Mouse (Mus musculus) kidney, postnatal 10 days (tissue): Measurements from ENCODE around the gene Col6a2.

Source experiments
- DNase-seq: peaks from one replicate; pipeline ENCODE4 v3.0.0; 2021; ENCODE audit warnings: mixed read lengths

The Col6a2 gene

GRCm38 (mm10) chr10:76636026-76636425, 12.6 kb upstream of the Col6a2 start:
- peak; percentile 69 for DNase-seq

- DNase-seq: no peak
Observed at GRCm38 (mm10) chr10:76634584-76634983, 11.2 kb upstream of the Col6a2 start.

GRCm38 (mm10) chr10:76634094-76634571, 10.7 kb upstream of the Col6a2 start:
- no peak for DNase-seq

GRCm38 (mm10) chr10:76632630-76633029, 9.2 kb upstream of the Col6a2 start:
- no peak for DNase-seq

- DNase-seq: no peak
Observed at GRCm38 (mm10) chr10:76630657-76631056, 7.2 kb upstream of the Col6a2 start.

GRCm38 (mm10) chr10:76627714-76628113, 4.3 kb upstream of the Col6a2 start:
- no peak for DNase-seq

- peak; percentile 38 for DNase-seq
Observed at GRCm38 (mm10) chr10:76624903-76625302, 1.5 kb upstream of the Col6a2 start.

GRCm38 (mm10) chr10:76623734-76624133, 304 bp upstream of the Col6a2 start:
- DNase-seq: no peak

GRCm38 (mm10) chr10:76622411-76622810, 1.0 kb downstream of the Col6a2 start:
- no peak for DNase-seq

GRCm38 (mm10) chr10:76612473-76612872, 11.0 kb downstream of the Col6a2 start:
- DNase-seq: no peak

GRCm38 (mm10) chr10:76602690-76603089, 20.7 kb downstream of the Col6a2 start:
- DNase-seq: no peak

- no peak for DNase-seq
Observed at GRCm38 (mm10) chr10:76596338-76596737, 27.1 kb downstream of the Col6a2 start.

GRCm38 (mm10) chr10:76590197-76590596, 33.2 kb downstream of the Col6a2 start:
- no peak for DNase-seq

GRCm38 (mm10) chr10:76586190-76586589, 37.2 kb downstream of the Col6a2 start:
- DNase-seq: no peak

- DNase-seq: no peak
Observed at GRCm38 (mm10) chr10:76584138-76584537, 39.3 kb downstream of the Col6a2 start.

- DNase-seq: no peak
Observed at GRCm38 (mm10) chr10:76576920-76577319, 46.5 kb downstream of the Col6a2 start.

GRCm38 (mm10) chr10:76575374-76575773, 48.1 kb downstream of the Col6a2 start, which contains the start of gene Ftcd:
Gene Ftcd (plus strand): TSS chr10:76575648.
- peak; percentile 20 for DNase-seq

- no peak for DNase-seq
Observed at GRCm38 (mm10) chr10:76572151-76572550, 51.3 kb downstream of the Col6a2 start.

- DNase-seq: no peak
Observed at GRCm38 (mm10) chr10:76571070-76571469, 52.4 kb downstream of the Col6a2 start.

- DNase-seq: no peak
Observed at GRCm38 (mm10) chr10:76569996-76570685, 53.3 kb downstream of the Col6a2 start.

GRCm38 (mm10) chr10:76561972-76562371, 61.5 kb downstream of the Col6a2 start, which contains the start of gene Spatc1l:
Gene Spatc1l (plus strand): TSS chr10:76562272.
- DNase-seq: no peak

- no peak for DNase-seq
Observed at GRCm38 (mm10) chr10:76554061-76554460, 69.4 kb downstream of the Col6a2 start.

GRCm38 (mm10) chr10:76551556-76551955, 71.9 kb downstream of the Col6a2 start:
- no peak for DNase-seq

- DNase-seq: peak; percentile 31
Observed at GRCm38 (mm10) chr10:76550458-76550857, 73.0 kb downstream of the Col6a2 start.

GRCm38 (mm10) chr10:76548218-76548617, 75.2 kb downstream of the Col6a2 start:
- no peak for DNase-seq
